Mouse (Mus musculus) left cerebral cortex, adult 2 months (tissue): ENCODE measurements around the gene Gga2. TPM values are rescaled to one million over a fixed set of nuclear protein-coding genes. Genes with fewer than 3 reads are reported as not detected.

ENCODE experiments used
- DNase-seq, 2 experiments: peaks; one replicate each; pipeline ENCODE4 v3.0.0; 2021 to 2022; ENCODE audit warnings: low spot score in 2 of 2, mixed read lengths in 1 of 2; ENCODE audit errors: extremely low spot score in 1 of 2
- H3K27ac ChIP-seq: fragments of 200-600 bp; 2 replicates; pipeline ENCODE4 v1.8.1; 2022
- H3K4me3 ChIP-seq: fragments of 200-600 bp; 2 replicates; pipeline ENCODE4 v1.8.1; 2022
- CTCF ChIP-seq: fragments of 200-600 bp; IDR thresholded peaks from 2 replicates; pipeline ENCODE4 v1.8.1; 2022; ENCODE audit warnings: antibody characterized with exemption, mild to moderate bottlenecking, moderate library complexity
- intact Hi-C: fragments of 180-260 bp; cut with DNase I; formaldehyde crosslinking; loops from one replicate; pipeline ENCODE4 v1.15.1; 2025
- long read RNA-seq, 2 experiments: library from polyadenylated mRNA; stranded (forward); transcript quantifications; one replicate each; pipeline ENCODE4 v2.0.0; 2021; ENCODE audit warnings: borderline mapping rate in 2 of 2
- total RNA-seq, 2 experiments: library from RNA; stranded (reverse); gene quantifications; 2 replicates each; pipeline ENCODE4 v1.2.3; 2021

Gga2 gene
- 10 to 100 TPM; 31.2 to 34.6 TPM for total RNA-seq
- long read RNA-seq, experiment 1, full-length matches to known transcripts: 28 of 38 reads
- long read RNA-seq, experiment 1, partial matches to known transcripts: 3 of 38 reads
- long read RNA-seq, experiment 1, other reads (novel, unspliced or antisense): 7 of 38 reads
- long read RNA-seq, experiment 2, full-length matches to known transcripts: 30 of 41 reads
- long read RNA-seq, experiment 2, partial matches to known transcripts: 0 of 41 reads
- long read RNA-seq, experiment 2, other reads (novel, unspliced or antisense): 11 of 41 reads

- peak within 1 kb of the TSS; percentile 96 for H3K4me3 ChIP-seq
- DNase-seq: peak; percentile 86 to 89
- intact Hi-C loops: no loop called here
- peak within 1 kb of the TSS; percentile 83 for H3K27ac ChIP-seq
- no peak; the same call in 1 of the 2 replicates for TF ChIP-seq CTCF
Observed at GRCm38 (mm10) chr7:122020667-122021354, at the start of gene Gga2. Gene Gga2, minus strand, starts transcription at chr7:122021222.

GRCm38 (mm10) chr7:122067517-122068381, 46.7 kb upstream of the Gga2 start:
- peak; percentile 13 for TF ChIP-seq CTCF
- DNase-seq: peak in 1 of 2 experiments; percentile 37

GRCm38 (mm10) chr7:122066945-122067516, 46.0 kb upstream of the Gga2 start, which contains the start of the genes Ubfd1 and Ears2:
Gene Ubfd1, plus strand, starts transcription at chr7:122067175.
Gene Ears2, minus strand, starts transcription at chr7:122067263.
- H3K27ac ChIP-seq: peak within 1 kb of the TSS; percentile 99
- H3K4me3 ChIP-seq: peak within 1 kb of the TSS; percentile 98
- TF ChIP-seq CTCF: no peak; the same call in none of the 2 replicates
- intact Hi-C loops: loop anchor here (1.0 to 2.0 kb wide), 3 partner anchors 32 to 86 kb away; partner anchors contain the start of gene Cog7
- peak; percentile 96 for DNase-seq

More at GRCm38 (mm10) chr7:122067517-122068381, 46.7 kb upstream of the Gga2 start:
- peak overlapping the region; percentile 98 for H3K4me3 ChIP-seq
- H3K27ac ChIP-seq: peak overlapping the region; percentile 99
- intact Hi-C loops: loop anchor here (1.0 to 2.0 kb wide), 3 partner anchors 31 to 87 kb away; partner anchors contain the start of gene Cog7

GRCm38 (mm10) chr7:122066102-122066944, 45.3 kb upstream of the Gga2 start:
- intact Hi-C loops: loop anchor here (2.0 kb wide), 2 partner anchors 32 to 86 kb away; partner anchors contain the start of gene Cog7
- TF ChIP-seq CTCF: no peak
- Histone ChIP-seq H3K27ac (peak overlapping the region; percentile 99), H3K4me3 (peak overlapping the region; percentile 98)
- DNase-seq: peak in 1 of 2 experiments; percentile 17

GRCm38 (mm10) chr7:122065656-122066055, 44.6 kb upstream of the Gga2 start:
- Histone ChIP-seq H3K4me3 (no peak overlapping the region), H3K27ac (no peak overlapping the region)
- TF ChIP-seq CTCF: no peak
- DNase-seq: no peak
- intact Hi-C loops: loop anchor here (2.0 kb wide), 2 partner anchors 33 to 85 kb away; partner anchors contain the start of gene Cog7

GRCm38 (mm10) chr7:122056633-122057032, 35.6 kb upstream of the Gga2 start:
- Histone ChIP-seq H3K27ac (no peak overlapping the region), H3K4me3 (no peak overlapping the region)
- no peak for TF ChIP-seq CTCF
- no peak for DNase-seq
- intact Hi-C loops: no loop called here

- DNase-seq: no peak
- Histone ChIP-seq H3K27ac (no peak overlapping the region), H3K4me3 (no peak overlapping the region)
- intact Hi-C loops: no loop called here
- TF ChIP-seq CTCF: no peak
Observed at GRCm38 (mm10) chr7:122050834-122051233, 29.8 kb upstream of the Gga2 start.

- H3K4me3 ChIP-seq: no peak overlapping the region
Observed at GRCm38 (mm10) chr7:122048191-122048590, 27.2 kb upstream of the Gga2 start.

GRCm38 (mm10) chr7:122046813-122047212, 25.8 kb upstream of the Gga2 start:
- no peak overlapping the region for H3K27ac ChIP-seq
- TF ChIP-seq CTCF: no peak
- intact Hi-C loops: no loop called here
- no peak overlapping the region for H3K4me3 ChIP-seq
- DNase-seq: no peak

More at GRCm38 (mm10) chr7:122048191-122048590, 27.2 kb upstream of the Gga2 start:
- intact Hi-C loops: no loop called here
- DNase-seq: no peak
- H3K27ac ChIP-seq: no peak overlapping the region
- no peak for TF ChIP-seq CTCF

GRCm38 (mm10) chr7:122045711-122046110, 24.7 kb upstream of the Gga2 start:
- Histone ChIP-seq H3K4me3 (no peak overlapping the region), H3K27ac (no peak overlapping the region)
- intact Hi-C loops: no loop called here
- TF ChIP-seq CTCF: no peak
- DNase-seq: no peak
